Mouse (Mus musculus) neutrophil, adult 5-6 weeks (primary cell): ENCODE results near the gene Fbxw27. TPM values are rescaled to one million over a fixed set of nuclear protein-coding genes. Genes with fewer than 3 reads are reported as not detected.

Experiments
- total RNA-seq: library from RNA; stranded (forward); fragments of 200-1000 nt; gene quantifications from 2 replicates; pipeline ENCODE4 v1.2.3, GENCODE M21; 2017

Fbxw27 gene
- total RNA-seq, 1 experiment from 2014 or later: not detected

Other genes starting within 250 kb of the Fbxw27 start
- not detected in 2 replicates for gene Fbxw15, start 222.4 kb downstream of the Fbxw27 start, total RNA-seq
- not detected in 2 replicates for gene Fbxw24, start 164.6 kb downstream of the Fbxw27 start, total RNA-seq
- gene Fbxw25, start 126.0 kb downstream of the Fbxw27 start, total RNA-seq: not detected in 2 replicates
- not detected in 2 replicates for gene Fbxw18, start 88.0 kb downstream of the Fbxw27 start, total RNA-seq
- gene Fbxw26, start 44.6 kb downstream of the Fbxw27 start, total RNA-seq: not detected in 2 replicates
- not detected in 2 replicates for gene Spink8, start 21.6 kb upstream of the Fbxw27 start, total RNA-seq
- gene Nme6, start 42.1 kb upstream of the Fbxw27 start, total RNA-seq: 6.5 and 9.3 TPM in 2 replicates
- 3.6 and 5.2 TPM in 2 replicates for gene Camp, start 58.9 kb upstream of the Fbxw27 start, total RNA-seq
- gene Cdc25a, start 84.9 kb upstream of the Fbxw27 start, total RNA-seq: 7.9 and 10.2 TPM in 2 replicates
- gene Map4, start 140.8 kb upstream of the Fbxw27 start, total RNA-seq: 51.6 and 55.5 TPM in 2 replicates